Mouse (Mus musculus) midbrain, embryonic 16.5 days (tissue): ENCODE data around the gene Sept9. TPM values are rescaled to one million over a fixed set of nuclear protein-coding genes. Genes with fewer than 3 reads are reported as not detected.
A peak's percentile ranks its signal among the peaks of the same experiment; 100 is the strongest.

ENCODE experiments used
- ATAC-seq: fragments of 200-750 bp; cut with Nextera tagmentation; 2 replicates; pipeline ENCODE4 v1.8.0; 2017; ENCODE audit warnings: moderate TSS enrichment
- H3K27ac ChIP-seq: fragments of 300-500 bp; sonication (generic); 2 replicates; pipeline ENCODE4 v1.5.1; 2014; ENCODE audit warnings: mild to moderate bottlenecking, low read length, mixed read lengths
- H3K27me3 ChIP-seq: fragments of 300-500 bp; sonication (generic); 2 replicates; pipeline ENCODE4 v1.6.1; 2014; ENCODE audit warnings: low read depth, low read length, mixed read lengths; ENCODE audit not compliant: control insufficient read depth, insufficient read depth
- H3K36me3 ChIP-seq: fragments of 300-500 bp; sonication (generic); 2 replicates; pipeline ENCODE4 v1.6.1; 2014; ENCODE audit warnings: mild to moderate bottlenecking, low read length, moderate library complexity, mixed read lengths; ENCODE audit not compliant: control insufficient read depth, insufficient read depth
- H3K4me1 ChIP-seq: fragments of 300-500 bp; sonication (generic); 2 replicates; pipeline ENCODE4 v1.6.1; 2014; ENCODE audit warnings: mild to moderate bottlenecking, low read length, mixed read lengths; ENCODE audit not compliant: control insufficient read depth, insufficient read depth
- H3K4me2 ChIP-seq: fragments of 300-500 bp; sonication (generic); 2 replicates; pipeline ENCODE4 v1.6.1; 2014; ENCODE audit warnings: mild to moderate bottlenecking, low read length, mixed read lengths
- H3K4me3 ChIP-seq: fragments of 300-500 bp; sonication (generic); 2 replicates; pipeline ENCODE4 v1.5.1; 2014; ENCODE audit warnings: low read depth, mild to moderate bottlenecking, low read length, moderate library complexity, mixed read lengths
- H3K9ac ChIP-seq: fragments of 300-500 bp; sonication (generic); 2 replicates; pipeline ENCODE4 v1.6.1; 2014; ENCODE audit warnings: low read depth, low read length, mixed read lengths
- H3K9me3 ChIP-seq: fragments of 300-500 bp; sonication (generic); replicated peaks from 2 replicates; pipeline ENCODE4 v1.6.1; 2014; ENCODE audit warnings: mild to moderate bottlenecking, low read length, mixed read lengths; ENCODE audit not compliant: control insufficient read depth, poor library complexity, severe bottlenecking
- WGBS: fragments of 180-500 bp; shearing (Covaris S2); extraction: QIAGEN DNeasy Blood & Tissue Kit; methylation state at CpG from one replicate; pipeline ENCODE4 v1.1.7; 2014; 5-methylcytosine and 5-hydroxymethylcytosine counted together
- polyA plus RNA-seq: library from polyadenylated mRNA; unstranded; fragments of >200 nt; fragmentation: Nextera tagmentation; extraction: Ambion mirVana; gene quantifications from 2 replicates; pipeline ENCODE4 v1.2.1, GENCODE M21; 2015

Gene Sept9
- polyA plus RNA-seq, 1 experiment from 2014 or later: 103 TPM

DNA sequence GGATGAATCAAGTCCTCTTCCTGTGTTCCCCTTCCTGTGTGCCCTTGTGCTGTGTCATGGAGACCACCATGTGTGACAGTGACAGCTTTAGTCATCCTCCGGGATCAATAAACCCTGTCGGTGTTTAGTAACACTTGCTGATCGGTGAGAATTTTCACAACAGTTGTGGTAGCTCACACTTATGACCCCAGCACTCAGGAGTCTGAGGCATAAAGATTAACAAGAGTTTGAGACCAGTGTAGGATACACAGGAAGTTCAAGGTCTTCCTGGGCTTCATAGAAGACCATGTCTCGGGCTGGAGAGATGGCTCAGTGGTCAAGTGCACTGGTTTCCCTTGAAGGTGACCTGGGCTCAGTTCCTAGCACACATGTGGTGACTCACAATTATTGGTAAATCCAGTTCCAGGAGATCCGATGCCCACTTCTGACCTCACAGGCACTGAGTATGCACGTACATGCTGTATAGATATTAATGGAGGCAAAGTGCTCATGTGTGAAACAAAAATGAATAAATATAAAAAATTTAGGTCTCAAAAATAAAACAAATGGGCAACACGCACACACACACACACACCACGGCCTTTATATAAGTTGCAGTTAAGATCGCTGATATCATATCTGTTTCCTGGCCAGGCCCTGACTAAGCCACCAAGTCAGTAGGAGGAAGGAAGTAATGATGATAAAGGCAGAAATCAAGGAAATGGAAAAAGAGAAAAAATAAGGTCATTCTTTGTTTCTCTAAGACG, 43.1 kb downstream of the Sept9 start:
- no peak overlapping the region for H3K4me2 ChIP-seq
- H3K36me3 ChIP-seq: no peaks in the 10 kb centered on the region
- H3K27me3 ChIP-seq: no peaks in the 10 kb centered on the region
- ATAC-seq: no peak
- no peak overlapping the region for H3K9ac ChIP-seq
- H3K4me1 ChIP-seq: no peaks in the 10 kb centered on the region
- H3K27ac ChIP-seq: no peak overlapping the region
- no peaks in the 10 kb centered on the region for H3K9me3 ChIP-seq
- WGBS: 93% methylated on average over 10 of the region's 10 CpGs
- no peak overlapping the region for H3K4me3 ChIP-seq

DNA sequence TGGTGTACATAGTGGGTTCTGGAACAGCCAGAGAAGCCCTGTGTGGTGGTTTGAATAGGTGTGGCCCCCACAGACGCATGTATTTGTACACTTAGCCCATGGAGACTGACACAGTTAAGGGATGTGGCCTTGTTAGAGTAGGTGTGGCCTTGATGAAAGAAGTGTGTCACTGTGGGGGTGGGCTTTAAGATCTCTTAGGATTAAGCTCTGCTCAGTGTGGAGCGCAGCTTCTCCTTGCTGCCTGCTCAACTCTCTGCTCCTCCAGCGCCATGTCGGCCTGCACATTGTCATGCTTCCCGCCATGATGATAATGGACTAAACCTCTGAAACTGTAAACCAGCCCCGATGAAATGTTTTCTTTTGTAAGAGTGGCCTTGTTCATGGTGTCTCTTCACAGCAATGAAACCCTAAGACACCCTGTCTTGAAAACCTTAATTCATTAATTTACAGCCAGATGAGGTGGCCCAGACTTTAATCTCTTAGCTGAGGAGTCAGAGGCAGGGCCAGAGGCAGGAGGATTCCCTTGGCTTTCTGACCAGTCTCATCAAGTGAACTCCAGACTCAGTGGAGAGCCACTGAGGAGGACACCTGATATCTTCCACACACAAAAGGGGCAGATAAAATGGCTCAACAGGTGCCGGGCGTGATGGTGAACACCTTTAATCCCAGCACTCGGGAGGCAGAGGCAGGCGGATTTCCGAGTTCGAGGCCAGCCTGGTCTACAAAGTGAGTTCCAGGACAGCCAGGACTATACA, 44.3 kb downstream of the Sept9 start:
- H3K27me3 ChIP-seq: no peaks in the 10 kb centered on the region
- no peak overlapping the region for H3K4me3 ChIP-seq
- no peaks in the 10 kb centered on the region for H3K36me3 ChIP-seq
- WGBS: 80% methylated on average over 12 of the region's 12 CpGs
- ATAC-seq: no peak
- H3K4me1 ChIP-seq: peaks cover 5% of the 10 kb centered on the region
- H3K4me2 ChIP-seq: no peak overlapping the region
- no peaks in the 10 kb centered on the region for H3K9me3 ChIP-seq
- no peak overlapping the region for H3K27ac ChIP-seq
- H3K9ac ChIP-seq: no peak overlapping the region

DNA sequence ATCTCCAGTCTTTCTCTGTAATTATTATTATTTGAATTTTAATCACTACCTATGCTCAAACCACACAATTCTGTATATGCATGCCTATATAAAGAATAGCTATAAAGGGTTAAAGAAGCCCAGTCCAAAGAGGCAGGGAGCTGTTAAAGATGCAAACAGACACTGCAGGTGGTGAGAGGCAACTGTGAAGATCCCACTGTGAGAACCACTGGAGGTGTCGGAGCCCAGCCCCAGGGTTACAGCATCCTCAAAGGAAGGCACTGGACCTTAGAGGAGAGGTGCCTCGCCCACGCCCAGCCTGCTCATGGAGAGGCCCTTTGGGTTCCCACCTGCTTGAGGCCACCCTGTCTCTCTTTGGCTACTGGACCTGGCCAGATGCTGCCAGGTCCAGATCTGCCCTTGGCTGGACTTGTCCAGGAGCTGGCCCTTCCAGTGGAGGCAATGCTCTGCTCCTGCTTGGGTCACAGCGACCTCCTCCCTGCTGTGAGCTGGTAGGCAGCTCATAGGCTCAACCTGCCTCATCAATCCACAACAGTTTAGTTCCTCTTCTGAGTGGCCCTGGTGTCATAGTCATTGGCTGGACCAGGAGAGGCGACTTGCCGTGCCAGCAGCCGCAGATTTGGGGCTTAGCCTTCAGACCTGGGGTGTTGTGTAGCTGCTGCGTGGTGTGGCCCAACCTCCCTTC, 45.7 kb downstream of the Sept9 start:
- Histone ChIP-seq H3K27ac (no peak overlapping the region), H3K27me3 (no peaks in the 10 kb centered on the region), H3K4me2 (no peak overlapping the region), H3K9me3 (no peaks in the 10 kb centered on the region), H3K36me3 (no peaks in the 10 kb centered on the region), H3K4me1 (peaks cover 15% of the 10 kb centered on the region), H3K4me3 (no peak overlapping the region), H3K9ac (no peak overlapping the region)
- no peak for ATAC-seq
- 53% methylated on average over 8 of the region's 8 CpGs for WGBS

DNA sequence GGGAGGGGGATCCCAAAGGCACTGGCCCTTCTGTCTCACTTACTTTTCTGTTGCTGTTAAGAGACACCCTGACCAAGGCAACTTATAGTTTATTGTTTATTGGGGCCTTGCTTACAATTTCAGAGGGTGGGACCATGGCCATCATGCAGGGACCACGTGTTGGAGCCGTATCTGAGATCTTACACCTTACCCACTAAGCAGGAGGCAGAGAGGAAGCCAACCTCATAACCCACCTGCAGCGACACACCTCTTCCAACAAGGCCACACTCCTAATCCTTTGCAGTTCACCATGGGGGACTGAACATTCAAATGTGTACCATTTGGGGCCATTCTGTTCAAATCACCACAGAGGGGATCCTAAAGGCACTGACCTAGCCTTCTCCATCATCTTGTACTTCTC, 46.4 kb downstream of the Sept9 start:
- WGBS: 78% methylated on average over 3 of the region's 3 CpGs
- no peaks in the 10 kb centered on the region for H3K27me3 ChIP-seq

DNA sequence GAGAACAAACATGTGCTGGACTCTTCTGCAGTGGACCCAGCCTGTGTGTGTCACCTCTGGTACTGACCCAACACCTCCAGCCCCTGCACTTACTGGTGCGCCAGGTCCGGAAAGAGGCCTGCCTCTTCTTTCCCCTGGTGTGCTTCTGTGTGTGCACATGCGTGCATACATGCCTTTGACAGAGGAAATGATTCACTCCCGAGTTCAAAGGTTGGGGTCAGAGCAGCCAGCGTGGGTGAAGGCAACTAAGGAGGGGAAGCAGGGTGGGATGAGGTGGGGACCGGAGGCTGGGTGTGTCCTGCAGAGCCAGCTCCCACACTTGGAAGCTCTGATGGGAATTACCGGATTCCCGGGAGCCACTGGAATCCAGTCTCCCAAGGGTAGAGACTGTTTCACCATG, 46.8 kb downstream of the Sept9 start:
- 78% methylated on average over 8 of the region's 8 CpGs for WGBS
- H3K9ac ChIP-seq: no peak overlapping the region
- no peak for ATAC-seq
- H3K27me3 ChIP-seq: no peaks in the 10 kb centered on the region
- no peak overlapping the region for H3K4me2 ChIP-seq
- no peak overlapping the region for H3K27ac ChIP-seq
- H3K4me1 ChIP-seq: peaks cover 15% of the 10 kb centered on the region
- no peak overlapping the region for H3K4me3 ChIP-seq
- no peaks in the 10 kb centered on the region for H3K36me3 ChIP-seq
- no peaks in the 10 kb centered on the region for H3K9me3 ChIP-seq

More for the DNA sequence above, 46.4 kb downstream of the Sept9 start:
- no peak overlapping the region for H3K4me3 ChIP-seq
- ATAC-seq: no peak
- no peak overlapping the region for H3K4me2 ChIP-seq
- H3K9me3 ChIP-seq: no peaks in the 10 kb centered on the region
- H3K36me3 ChIP-seq: no peaks in the 10 kb centered on the region
- peaks cover 15% of the 10 kb centered on the region for H3K4me1 ChIP-seq
- H3K9ac ChIP-seq: no peak overlapping the region
- H3K27ac ChIP-seq: no peak overlapping the region

DNA sequence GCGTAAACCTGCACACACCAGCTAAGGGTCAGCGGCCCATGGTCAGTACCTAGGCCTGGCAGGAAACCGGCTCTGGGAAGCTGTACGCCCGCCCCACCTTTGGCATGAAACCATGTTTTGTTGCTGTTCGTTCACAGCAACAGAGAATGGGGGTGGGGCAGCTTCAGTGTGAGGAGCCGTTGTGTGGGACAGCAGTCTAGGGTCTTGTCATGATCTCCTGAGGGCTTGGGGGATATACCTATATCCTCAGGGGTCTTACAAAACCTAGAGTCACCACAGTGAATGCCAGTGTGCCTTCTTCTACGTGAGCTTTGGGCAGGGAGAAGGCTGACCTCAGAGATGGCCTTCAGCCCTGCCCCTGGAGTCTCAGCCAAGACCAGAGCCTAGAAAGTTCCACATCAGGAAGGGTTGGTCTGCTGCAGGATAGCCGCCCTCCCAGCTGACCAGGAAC, 47.5 kb downstream of the Sept9 start:
- H3K27me3 ChIP-seq: no peaks in the 10 kb centered on the region
- H3K27ac ChIP-seq: no peak overlapping the region
- no peak for ATAC-seq
- H3K9ac ChIP-seq: no peak overlapping the region
- no peaks in the 10 kb centered on the region for H3K9me3 ChIP-seq
- H3K4me1 ChIP-seq: peaks cover 15% of the 10 kb centered on the region
- 81% methylated on average over 9 of the region's 9 CpGs for WGBS
- no peak overlapping the region for H3K4me3 ChIP-seq
- no peaks in the 10 kb centered on the region for H3K36me3 ChIP-seq
- H3K4me2 ChIP-seq: no peak overlapping the region

DNA sequence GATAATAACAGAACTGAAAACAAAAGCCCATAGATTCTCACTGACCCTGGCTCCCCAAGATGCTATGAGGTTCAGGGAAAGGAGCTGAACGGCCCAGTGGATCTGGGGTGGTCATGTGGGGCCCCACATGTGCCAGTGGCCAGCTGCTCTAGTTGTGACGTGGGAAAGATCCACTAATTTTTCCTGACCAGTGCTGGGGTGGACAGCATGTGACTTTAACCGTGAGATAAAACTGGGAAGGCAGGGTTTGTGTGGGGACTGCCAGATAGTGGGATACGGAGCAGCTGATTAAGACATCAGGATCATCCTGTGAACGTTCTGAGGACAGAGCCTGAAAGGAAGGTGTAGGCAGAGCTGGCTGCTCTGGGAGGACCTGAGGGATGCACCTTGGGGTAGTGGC, 48.1 kb downstream of the Sept9 start:
- WGBS: 71% methylated on average over 5 of the region's 5 CpGs
- no peak for ATAC-seq

DNA sequence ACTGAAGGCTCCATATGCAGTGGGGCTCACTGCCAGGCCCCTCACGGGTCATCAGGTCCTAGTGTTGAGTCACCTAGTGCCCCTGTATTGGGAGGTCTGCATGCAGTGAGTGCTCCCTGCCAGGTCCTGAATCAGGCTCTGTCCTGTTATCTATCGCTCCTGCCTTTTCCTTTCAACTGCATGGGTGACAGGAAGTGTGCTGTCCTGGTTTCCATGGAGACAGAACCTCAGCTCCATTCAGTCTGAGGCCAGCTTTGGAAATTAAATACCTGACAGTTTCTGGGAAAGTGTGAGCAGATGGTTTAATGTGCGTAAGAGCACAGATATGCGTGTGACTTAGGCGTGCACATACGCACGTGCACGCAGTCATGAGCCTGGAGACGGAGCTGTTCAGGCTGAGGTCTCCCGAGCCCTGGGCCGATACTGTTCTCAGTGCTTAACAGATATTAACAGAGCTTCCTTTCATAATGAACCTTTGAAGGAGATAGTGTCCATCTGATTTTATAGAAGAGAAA, 49.3 kb downstream of the Sept9 start:
- peak overlapping the region; percentile 22 for H3K4me2 ChIP-seq
- peak; percentile 75 for ATAC-seq

More for the DNA sequence above, 48.1 kb downstream of the Sept9 start:
- Histone ChIP-seq H3K4me2 (no peak overlapping the region), H3K4me3 (no peak overlapping the region), H3K9ac (no peak overlapping the region), H3K9me3 (no peaks in the 10 kb centered on the region), H3K36me3 (no peaks in the 10 kb centered on the region), H3K27ac (no peak overlapping the region), H3K4me1 (peaks cover 15% of the 10 kb centered on the region), H3K27me3 (no peaks in the 10 kb centered on the region)

More for the DNA sequence above, 49.3 kb downstream of the Sept9 start:
- WGBS: 24% methylated on average over 11 of the region's 11 CpGs
- no peaks in the 10 kb centered on the region for H3K27me3 ChIP-seq
- no peaks in the 10 kb centered on the region for H3K36me3 ChIP-seq
- H3K9me3 ChIP-seq: no peaks in the 10 kb centered on the region
- H3K4me3 ChIP-seq: no peak overlapping the region
- H3K4me1 ChIP-seq: peaks cover 15% of the 10 kb centered on the region
- 0 out of 2 replicates have a peak overlapping the region, but pooled peaks have one; percentile 2 for H3K9ac ChIP-seq
- H3K27ac ChIP-seq: peak overlapping the region; percentile 84
